Mouse (Mus musculus) right cerebral cortex, postnatal 4 days (tissue): ENCODE data around the gene Fbxl22.

Source experiments
- DNase-seq: peaks from one replicate; pipeline ENCODE4 v3.0.0-alpha.2; 2022

Gene Fbxl22

DNA sequence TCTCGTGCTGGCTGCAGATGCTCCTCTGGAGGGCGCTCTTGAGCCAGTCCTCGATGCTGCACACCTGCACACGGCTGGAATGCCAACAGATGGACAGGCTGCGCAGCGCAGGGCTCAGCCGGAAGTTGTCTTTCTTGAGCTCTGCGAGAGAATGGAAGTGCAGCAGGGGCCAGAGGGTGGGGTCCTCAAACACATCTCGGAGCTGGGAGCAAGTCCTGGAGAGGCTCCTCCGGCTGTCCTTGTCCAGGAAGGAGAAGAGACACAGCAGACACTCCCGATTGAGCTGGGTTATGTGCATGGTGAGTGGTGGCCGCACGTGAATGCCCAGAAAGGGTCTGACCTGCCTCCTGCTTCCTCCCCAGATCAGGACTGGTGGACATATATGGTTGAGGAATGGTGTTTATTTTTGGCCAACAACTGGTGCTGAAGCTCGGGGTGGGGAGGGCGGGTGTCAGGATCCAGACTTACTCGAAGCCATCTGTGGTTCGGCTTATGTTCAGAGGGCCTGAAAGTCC is at the start of gene Fbxl22:
Fbxl22 (minus strand) TSS at position 338 of the 515 bp plus-strand sequence.
- peak; percentile 65 for DNase-seq

DNA sequence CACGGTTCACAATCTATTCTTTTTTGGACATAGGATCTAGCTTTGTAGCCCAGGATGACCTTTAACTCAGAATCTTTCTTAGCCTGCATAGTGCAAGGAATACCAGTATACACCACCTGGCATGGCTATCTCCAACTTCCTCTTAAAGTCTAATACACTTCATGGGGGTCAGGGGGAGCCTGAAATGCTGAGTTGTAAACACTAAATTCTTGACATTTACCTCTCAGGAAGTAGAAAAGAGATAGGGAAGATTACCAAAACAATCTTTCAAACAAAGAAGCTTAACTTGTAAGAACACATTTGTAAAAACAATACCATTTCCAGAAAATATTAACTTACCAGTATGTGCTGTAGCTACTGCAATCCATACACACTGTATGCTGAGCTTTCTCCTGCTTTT is 47.8 kb upstream of the Fbxl22 start:
- DNase-seq, result no peak

DNA sequence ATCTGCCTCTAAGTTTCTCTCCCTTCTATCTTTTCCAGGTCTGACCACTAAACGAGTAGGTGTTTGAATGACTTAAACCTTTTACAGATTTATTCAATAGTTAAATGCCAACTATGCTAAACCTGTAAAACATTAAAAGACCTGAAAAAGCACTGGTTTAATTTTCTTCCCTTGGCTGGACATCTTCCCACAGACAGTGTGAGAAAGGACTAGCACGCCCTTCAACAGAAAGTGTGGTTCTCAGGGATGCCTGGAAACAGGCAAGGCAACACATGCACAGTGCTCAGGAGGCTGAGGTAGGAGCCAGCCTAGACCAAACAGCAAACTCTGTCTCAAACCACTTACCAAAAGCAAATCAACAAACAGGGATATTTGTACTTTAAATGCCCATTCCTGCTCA is 47.1 kb upstream of the Fbxl22 start:
- no peak for DNase-seq

DNA sequence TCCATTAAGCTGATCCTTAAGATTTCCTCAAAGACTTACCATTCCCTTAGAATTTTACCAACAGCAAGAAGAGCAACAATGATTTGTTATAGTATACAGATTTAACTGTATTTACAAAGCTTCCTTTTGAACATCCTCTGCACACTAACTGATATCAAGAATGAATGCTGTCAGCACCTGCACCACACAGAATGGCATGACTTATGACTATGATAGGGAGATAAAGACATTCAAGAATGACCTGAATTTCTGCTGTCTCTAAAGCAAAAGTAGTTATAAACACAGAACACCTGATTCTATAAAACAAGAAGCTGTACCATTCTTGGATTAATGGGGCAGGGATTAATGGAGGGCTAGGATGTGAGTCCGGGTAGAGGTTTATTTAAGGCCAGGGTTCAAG is 46.3 kb upstream of the Fbxl22 start:
- no peak for DNase-seq

DNA sequence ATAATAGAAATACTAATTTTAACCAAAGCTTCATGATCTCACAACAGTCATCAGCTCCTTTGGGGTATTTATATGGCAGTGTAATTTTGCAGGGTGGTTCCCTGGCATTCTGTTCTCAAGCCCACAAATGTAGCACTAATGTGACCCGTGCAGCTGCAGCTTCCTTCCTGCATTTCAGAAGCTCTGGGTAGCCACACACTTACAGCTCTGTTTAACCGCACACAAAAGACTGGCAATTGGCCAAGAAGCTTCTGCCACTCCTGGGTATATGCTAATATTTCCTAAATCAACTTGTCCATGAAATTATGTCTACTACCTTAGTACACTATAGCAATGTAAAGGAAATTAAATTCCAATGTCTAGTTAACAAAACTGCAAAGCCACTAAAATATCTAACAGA is 45.9 kb upstream of the Fbxl22 start:
- DNase-seq, result no peak

DNA sequence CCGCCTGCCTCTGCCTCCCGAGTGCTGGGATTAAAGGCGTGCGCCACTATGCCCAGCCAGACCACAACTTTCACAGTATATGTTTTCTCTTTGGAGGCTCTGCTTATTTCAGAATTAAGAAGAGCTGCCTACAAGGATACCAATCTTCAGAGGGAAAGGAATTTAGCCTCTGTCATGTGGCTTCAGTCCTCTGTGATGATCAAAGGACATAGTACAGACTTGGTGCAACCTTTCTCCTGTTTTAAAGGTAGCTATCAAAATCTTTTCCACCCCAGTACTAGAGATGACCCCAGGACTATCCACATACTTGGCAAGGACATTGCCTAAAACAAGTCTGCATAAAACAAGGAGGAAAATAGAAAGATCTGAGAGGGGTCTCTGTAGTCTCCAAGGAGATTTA is 44.6 kb upstream of the Fbxl22 start:
- no peak for DNase-seq

DNA sequence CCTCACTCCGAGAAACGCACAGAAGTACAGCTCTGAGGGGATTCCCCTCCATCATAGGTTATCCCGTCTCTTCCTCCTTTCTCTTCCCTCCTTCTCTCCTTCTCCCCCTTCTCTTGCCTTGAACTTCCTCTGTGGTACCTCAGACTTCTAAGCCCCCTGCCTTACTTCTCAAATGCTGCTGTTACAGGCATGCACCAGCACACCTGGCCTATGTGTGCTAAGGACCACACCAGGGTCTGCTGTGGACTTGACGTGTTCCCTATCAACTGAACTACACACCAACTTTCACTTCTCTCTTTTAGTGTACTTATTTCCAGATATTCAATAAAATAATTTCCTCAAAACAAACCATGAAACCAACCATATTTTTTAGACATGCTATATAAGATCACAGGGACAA is 28.4 kb upstream of the Fbxl22 start:
- DNase-seq, result no peak

DNA sequence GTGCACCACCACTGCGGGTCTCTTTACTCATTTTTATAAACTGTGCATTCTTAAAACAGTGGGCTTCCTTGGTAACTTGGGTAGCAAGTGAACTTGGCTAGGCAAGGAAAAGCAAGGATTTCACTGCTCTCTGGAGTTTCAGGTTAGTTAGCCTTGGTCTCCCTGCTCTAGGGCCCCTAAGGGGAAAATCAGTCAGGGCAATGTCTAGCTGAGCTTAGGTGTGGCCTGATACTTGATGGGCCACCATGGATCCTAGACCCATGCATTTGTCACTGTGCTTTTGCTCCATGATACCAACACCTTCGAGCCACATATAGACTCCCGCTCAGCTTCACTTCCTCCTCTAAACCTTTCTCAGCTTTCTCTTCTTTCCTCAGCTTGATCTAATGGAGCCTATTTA is 7.2 kb upstream of the Fbxl22 start:
- no peak for DNase-seq

DNA sequence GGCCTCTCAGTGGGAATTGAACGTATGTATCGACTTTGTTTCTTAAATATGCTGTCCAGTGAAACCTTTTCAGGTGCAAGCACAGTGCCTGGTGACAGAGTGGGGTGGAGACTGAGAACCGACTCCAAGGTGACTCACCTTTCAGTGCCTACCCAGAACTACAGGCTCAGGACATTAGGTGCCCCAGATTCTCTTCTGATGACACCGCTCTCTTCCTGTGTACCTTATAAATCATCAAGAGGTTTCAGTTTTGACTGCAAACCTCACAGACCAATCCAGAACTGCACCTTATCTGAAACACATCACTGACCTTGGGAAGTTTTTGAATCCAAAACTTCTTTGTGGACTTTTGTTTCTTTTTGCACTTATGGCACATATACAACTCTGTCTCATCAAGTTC is 5.9 kb upstream of the Fbxl22 start:
- no peak for DNase-seq

DNA sequence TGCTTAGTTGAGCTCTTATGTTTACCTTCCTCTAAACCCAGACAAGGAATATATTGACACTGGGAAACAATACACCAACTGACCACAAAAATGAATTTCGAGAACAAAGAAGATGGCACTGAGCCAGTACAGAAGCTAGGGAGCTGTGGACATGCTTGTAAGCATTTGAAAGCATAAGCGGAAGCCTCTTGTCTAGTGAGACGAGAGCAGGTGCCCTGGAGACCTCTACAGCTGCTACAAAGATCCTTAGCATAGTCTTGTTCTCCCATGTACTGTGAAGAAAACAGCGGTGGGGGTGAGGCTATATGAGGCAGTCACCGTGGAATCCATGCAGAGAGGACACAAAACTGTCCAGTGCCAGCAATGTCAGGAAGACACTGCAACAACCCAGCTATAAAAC is 4.5 kb upstream of the Fbxl22 start:
- no peak for DNase-seq

DNA sequence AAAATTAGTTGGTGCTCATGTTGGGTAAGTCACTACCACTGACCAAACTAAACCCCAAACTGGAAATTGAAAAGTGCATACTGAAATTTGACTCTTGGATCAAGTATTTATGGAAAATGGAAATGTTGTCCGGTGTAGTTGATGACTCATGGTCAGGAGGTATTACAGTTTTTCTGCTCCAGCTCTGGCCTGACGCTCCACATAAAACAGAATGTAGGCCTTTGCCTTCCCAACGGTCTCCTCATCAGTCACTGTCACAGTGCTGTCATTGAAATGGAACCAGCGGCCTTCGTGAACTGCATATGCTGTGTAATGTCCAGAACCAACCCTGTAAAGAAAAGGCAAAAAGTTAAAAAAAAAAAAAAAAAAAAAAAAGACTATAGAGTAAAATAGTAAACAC is 3.9 kb upstream of the Fbxl22 start:
- no peak for DNase-seq

DNA sequence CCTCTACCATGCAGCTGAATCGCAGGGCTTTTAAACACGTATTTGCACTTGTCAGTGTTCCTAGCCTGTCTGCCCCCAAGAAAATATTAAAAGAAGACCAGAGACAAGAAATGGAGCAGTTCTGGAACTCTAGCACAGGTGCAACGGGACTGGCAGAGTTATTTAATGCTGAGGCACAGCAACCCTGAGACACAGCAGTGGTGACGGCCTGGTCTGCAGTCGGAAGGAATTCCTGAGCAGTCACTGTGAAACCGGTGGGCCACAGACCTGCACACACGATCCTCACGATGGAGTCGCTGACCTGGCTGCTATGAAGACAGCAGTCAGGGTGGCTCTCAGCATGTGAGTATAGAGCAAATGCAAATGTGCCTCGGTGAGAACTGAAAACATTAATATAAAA is 3.4 kb upstream of the Fbxl22 start:
- DNase-seq, result no peak

DNA sequence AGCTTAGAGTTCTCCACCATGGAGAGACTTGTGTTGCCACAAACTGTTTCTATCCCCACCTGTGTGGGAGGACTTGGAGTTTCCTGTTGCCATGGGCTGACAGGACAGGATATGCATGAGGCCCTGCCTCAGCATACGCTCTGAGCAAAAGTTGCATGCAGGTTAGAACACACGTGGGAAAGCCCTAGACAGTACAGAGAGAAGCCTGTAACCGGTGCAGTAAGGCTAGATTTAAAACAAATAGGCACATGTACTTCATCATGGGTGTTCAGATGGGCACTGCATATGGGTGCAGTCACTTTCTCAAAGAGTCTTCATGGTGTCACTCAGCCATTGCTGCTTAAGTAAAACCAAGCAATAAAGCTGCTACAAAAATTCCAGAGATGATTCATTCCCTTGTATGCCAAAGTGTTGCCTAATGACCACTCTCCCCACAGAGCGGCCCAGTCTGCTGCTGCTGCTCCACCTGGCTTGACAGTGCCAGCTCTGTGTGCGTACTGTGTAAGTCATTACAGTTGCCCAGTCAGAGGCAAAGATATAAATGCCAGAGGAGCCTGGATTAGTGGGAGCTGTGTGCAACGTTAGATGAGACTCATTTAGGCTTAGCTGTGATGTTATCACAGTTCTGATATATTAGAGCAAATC is 2.0 kb upstream of the Fbxl22 start:
- no peak for DNase-seq

DNA sequence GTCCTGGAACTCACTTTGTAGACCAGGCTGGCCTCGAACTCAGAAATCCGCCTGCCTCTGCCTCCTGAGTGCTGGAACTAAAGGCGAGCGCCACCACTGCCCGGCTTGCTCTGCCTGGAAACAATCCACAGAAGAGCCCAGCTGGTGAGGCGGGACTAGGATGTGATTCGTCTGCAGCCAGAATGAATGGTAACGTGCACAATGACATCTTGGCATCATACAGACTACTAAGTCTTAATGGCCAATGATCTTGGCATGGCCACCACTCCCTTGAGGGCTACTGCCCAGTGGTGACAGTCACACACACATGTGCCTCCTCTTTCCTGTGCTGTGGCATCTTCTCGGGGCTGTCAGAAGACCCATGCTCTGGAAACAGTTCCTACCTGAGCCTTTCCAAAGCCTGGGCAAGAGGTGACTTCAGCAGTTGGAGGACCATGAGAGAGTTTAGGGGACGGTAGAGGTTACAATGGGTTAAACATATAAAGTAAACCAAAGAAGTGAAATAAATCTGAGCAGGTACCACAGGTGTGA is 1.4 kb upstream of the Fbxl22 start:
- DNase-seq, result no peak

DNA sequence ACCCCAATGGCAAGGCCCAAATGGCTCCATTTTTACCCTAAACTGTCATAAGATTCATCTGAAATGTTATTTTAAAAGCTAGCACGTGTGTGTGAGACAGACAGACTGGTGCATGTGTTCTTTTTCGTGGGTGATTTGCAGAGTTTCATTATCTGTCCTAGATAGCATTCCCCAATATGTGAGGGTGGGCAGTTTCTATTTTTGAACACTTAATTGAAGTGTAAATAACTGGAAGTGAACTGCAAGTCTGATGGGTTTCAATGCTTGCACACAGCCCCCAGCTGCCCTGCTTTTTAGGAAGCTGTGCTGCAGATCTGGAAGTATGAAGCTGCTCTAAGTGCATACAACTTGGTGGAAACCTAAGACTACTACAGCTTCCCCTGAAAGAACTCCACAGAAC is 722 bp upstream of the Fbxl22 start:
- DNase-seq, result no peak

DNA sequence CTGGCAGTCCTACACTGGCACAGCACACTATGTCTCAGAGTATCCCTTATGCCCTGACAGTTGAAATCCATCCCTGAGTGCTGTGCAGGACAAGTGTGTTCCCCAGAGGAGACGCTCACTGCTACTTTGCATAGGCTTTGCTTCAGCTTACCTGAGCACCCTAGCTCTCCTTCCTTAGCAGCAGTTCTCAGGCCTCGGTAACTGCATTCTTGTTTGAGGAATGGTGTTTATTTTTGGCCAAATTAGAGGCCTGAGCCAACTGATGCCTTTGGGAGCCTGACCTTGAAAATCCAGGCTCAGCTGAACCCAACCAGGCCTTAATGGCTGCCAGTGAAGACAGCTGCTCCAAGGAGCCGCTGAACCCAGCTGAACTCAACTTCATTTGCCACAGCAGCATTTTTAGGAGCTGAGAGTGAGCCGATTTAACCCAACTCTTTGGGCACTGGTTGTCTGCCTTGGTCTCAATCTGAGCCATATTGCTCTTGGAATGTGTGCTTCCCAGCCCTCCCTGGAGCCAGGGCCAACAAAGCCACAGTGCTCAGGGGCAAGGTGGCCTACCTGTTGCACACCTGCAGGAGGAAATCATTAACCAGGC is 635 bp downstream of the Fbxl22 start:
- DNase-seq, result no peak

DNA sequence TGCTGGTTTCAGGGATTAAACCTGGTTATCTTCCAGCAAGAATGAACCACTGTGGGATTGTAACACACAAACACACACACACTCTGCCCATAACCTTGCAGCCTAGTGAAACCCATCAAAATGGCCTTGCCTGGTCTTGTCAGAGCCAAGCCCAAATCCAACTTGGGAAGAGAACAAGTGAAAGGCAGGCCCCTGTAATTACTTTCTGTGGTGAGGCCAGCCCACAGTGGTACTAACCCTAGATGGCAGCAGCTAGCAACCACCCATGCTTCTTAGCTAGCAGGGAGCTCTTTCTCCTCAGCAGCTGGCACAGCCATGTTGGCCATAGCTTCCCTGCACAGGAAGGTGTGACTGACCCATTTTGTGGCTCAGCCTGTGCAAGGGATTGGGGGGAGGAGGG is 1.2 kb downstream of the Fbxl22 start:
- peak; percentile 28 for DNase-seq

DNA sequence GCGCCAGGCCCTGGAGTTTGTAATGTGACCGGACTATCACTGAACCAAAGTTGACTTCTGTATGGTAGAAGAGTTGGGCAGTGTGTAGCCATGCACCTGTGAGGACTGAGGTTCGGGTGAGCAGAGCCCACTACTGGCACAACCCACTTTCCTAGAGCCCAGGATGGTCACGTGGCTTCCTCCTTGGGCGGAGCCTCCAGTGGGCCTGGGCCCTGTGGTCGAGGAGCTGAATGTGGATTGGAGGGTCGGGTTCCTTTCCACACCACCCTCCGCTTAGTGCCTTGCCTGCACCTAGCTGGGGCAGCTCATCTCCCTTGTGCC is 2.1 kb downstream of the Fbxl22 start:
- DNase-seq, result peak; percentile 81

DNA sequence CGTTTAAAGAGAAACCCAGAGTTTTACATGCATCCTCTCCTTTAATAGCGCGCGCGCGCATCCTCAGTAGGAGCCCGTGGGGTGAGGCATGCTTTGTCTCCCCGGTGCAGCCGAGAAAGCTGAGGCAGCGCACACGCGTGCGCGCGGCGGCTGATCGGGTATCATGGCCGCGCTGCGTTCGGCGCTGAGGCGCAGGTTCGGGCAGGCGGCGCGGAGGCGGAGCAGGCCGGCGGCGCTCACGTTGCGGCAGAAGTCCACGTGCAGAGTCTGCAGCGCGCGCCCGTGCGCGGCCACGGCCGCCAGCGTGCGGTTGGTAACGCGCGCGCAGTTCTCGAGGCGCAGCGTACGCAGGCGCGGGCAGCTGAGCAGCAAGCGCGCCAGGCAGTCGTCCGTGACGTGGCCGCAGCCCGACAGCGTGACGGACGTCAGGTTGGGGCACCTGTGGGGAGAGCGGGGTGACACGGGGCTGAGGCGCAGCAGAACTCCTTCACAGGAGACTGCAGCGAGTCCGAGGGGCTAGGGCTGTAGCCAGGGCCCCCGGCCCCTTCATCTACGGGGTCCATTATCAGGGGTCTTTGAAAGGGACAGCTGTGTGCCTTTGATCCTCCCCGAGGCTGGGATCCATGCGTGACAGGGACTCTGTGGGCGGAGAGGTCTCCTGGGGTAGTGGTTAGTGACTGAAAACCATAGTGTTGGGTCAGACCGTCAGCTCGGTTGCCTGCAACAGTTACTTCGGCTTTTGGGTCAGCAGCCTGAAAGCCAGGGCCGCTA is 2.6 kb downstream of the Fbxl22 start:
- peak; percentile 94 for DNase-seq

DNA sequence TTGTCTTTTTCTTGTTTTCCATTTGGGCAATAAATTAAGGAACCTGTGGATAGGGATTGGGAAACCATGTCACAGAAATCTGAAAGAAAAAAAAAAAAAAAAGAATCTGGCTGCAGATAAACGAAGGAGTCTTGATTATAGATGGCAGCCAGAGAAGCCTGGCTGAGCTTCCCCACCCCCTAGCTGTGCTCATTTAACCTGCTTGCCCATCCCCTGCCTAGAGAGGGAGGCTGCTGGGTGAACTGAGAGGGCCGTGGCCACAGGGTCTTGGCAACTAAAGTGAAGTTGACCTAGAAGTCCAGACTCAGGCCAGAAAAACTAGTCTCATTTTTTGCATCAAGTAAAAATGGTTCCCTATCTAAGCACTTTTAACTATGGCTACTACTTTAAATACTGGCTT is 3.4 kb downstream of the Fbxl22 start:
- DNase-seq, result peak; percentile 21

DNA sequence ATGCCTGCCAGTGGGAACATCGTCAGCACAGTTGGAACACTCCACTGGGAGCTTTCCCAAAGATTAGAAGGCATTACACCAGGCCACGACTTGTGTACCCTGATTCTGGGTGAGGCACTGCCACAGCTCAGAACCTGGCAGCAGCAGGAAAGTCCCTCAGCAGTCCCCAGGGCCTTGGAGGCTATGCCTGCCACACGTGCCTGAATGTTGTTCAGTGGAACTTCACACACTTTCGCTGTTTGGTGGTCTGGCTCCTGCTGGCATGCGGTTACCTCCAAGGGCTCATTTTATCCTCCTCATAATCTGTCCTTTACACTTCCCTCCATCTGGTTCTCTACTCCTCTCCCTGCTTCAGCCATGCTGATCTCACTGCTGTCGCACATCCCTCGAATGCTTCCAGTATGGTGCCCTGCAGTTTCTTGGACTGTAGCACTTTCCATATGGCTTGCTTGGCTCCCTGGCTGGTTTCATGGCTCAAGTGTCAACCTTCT is 4.0 kb downstream of the Fbxl22 start:
- DNase-seq, result no peak

DNA sequence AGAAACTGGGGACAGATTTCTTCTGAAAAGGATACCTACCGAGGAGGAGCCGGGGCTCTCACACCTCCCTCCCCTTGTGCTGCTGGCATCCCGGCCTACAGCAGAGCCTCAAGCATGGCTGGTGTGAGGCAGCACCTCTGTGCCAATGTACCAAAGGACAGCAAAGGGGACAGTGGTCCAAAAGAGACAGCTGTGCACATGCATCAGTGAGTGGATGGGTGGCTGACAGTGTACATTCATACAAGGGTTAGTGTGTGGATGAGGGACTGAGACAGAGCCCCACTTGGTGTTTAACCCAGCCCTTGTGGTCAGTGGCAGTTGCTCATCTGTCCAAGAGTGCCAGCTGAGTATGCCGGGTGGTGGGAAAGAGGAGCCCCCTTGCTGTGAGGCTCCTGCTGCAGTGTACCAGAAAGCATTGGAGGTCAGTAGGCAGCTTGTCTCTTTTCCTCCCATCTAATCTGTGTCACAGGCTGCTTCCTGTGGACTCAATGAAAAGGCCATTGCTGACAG is 5.4 kb downstream of the Fbxl22 start:
- no peak for DNase-seq

DNA sequence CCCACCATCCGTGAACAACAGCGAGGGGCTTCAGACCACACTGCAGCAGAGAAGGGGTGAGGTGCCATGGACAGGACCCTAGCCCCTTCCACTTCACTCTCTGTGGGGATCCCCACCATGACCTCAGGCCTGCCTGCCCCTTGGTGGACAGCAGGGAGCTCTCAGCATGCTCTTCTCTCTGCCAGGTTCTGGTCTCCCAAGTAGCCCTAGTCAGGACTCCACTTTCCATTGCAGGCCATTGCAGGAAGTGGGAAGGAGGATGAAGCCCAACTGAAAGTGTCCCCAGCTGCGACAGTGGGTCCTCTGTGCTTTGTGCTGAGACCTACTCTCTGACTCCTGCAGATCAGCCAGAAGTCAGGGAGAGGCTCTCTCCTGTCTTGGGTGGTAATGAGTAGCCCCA is 6.7 kb downstream of the Fbxl22 start:
- DNase-seq, result no peak

DNA sequence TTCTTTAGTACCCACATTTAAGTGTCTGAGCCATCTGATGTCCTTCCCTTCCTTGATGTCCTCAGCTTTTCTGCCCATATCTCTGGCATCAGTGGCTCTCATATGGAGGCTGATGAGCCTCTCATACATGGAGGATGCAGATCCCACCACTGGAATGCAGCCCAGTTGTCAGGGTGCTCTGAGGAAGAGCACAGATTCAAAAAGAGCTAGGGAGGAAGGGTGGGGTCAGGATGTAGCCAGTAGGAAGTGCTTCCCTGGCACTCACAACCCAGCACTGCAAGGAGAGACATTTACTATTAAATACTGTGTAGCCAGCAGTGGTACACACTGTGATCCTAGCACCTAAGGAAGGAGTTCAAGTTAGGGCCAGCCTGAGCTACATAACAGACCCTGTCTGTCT is 8.0 kb downstream of the Fbxl22 start:
- no peak for DNase-seq
